ENCODE assay signal across 8 mouse cellular contexts in genomic region chr6:108436608-108437007, GRCm38 (mm10).
DNase-seq lines count a peak whose midpoint lies in the region; ATAC-seq and TF ChIP-seq lines count a peak whose summit lies in the region.
"Had no signal": no experiment of that assay in that cellular context is flagged by ENCODE, and none has a peak within 500 bp of the region (broad histone marks: within the 10 kb centered on the region; RNA-seq: fewer than 3 reads in every experiment).

No protein-coding gene starts in this region.

- H3K9ac ChIP-seq in heart, embryonic 11.5 days (ENCODE audit: low read depth, low read length): no peak overlapping the region
- no peak overlapping the region for H3K9ac ChIP-seq in heart, postnatal 0 days (replicated peaks; ENCODE audit: low read depth, low read length)
- H3K9ac ChIP-seq in midbrain, embryonic 14.5 days (replicated peaks; ENCODE audit: low read length): no peak overlapping the region
- H3K9ac ChIP-seq: liver, embryonic 13.5 days had no signal

- H3K4me1 ChIP-seq in heart, embryonic 11.5 days (ENCODE audit: control insufficient read depth, insufficient read depth, low read length): peaks cover 21% of the 10 kb centered on the region
- peaks cover 5% of the 10 kb centered on the region; the same call in 1 of the 2 replicates for H3K4me1 ChIP-seq in heart, postnatal 0 days (ENCODE audit: control insufficient read depth, insufficient read depth)
- 0 out of 2 replicates have a peak, but pooled peaks cover 10% of the 10 kb centered on the region for H3K4me1 ChIP-seq in midbrain, embryonic 14.5 days (ENCODE audit: control insufficient read depth, insufficient read depth, low read length)

- H3K27me3 ChIP-seq in heart, embryonic 11.5 days (ENCODE audit: control insufficient read depth, insufficient read depth, low read length): no peaks in the 10 kb centered on the region
- no peaks in the 10 kb centered on the region for H3K27me3 ChIP-seq in heart, postnatal 0 days (ENCODE audit: control insufficient read depth, insufficient read depth, low read length)
- H3K27me3 ChIP-seq in midbrain, embryonic 14.5 days (ENCODE audit: control insufficient read depth, insufficient read depth, low read length): no peaks in the 10 kb centered on the region
- H3K27me3 ChIP-seq: liver, embryonic 13.5 days had no signal

- intact Hi-C loops in heart, postnatal 25 days (cut with DNase I): no loop called here

- no peak for TF ChIP-seq EP300 in heart, postnatal 0 days (IDR thresholded peaks at IDR 0.05; ENCODE audit: low read depth)

- no peak overlapping the region for H3K4me3 ChIP-seq in heart, embryonic 11.5 days (ENCODE audit: low read depth, low read length)
- H3K4me3 ChIP-seq in heart, postnatal 0 days (ENCODE audit: low read depth, low read length): no peak overlapping the region
- H3K4me3 ChIP-seq in midbrain, embryonic 14.5 days (replicated peaks; ENCODE audit: low read depth, low read length): no peak overlapping the region
- H3K4me3 ChIP-seq: liver, embryonic 13.5 days had no signal

- H3K27ac ChIP-seq in heart, embryonic 11.5 days (ENCODE audit: low read depth, low read length): 0 out of 2 replicates have a peak overlapping the region, but pooled peaks have one; percentile 11
- no peak overlapping the region for H3K27ac ChIP-seq in heart, postnatal 0 days (ENCODE audit: low read depth)
- no peak overlapping the region for H3K27ac ChIP-seq in midbrain, embryonic 14.5 days (replicated peaks; ENCODE audit: low read depth, low read length)

- no peaks in the 10 kb centered on the region for H3K9me3 ChIP-seq in heart, embryonic 11.5 days (replicated peaks; ENCODE audit: control insufficient read depth, low read length)
- H3K9me3 ChIP-seq in heart, postnatal 0 days (replicated peaks; ENCODE audit: control insufficient read depth, low read length): 0 out of 2 replicates have a peak, but pooled peaks cover 3% of the 10 kb centered on the region
- H3K9me3 ChIP-seq in midbrain, embryonic 14.5 days (ENCODE audit: control insufficient read depth, low read length): no peaks in the 10 kb centered on the region
- H3K9me3 ChIP-seq: liver, embryonic 13.5 days had no signal

- H3K4me2 ChIP-seq in heart, embryonic 11.5 days: no peak overlapping the region
- H3K4me2 ChIP-seq in heart, postnatal 0 days (ENCODE audit: low read depth, low read length): no peak overlapping the region
- H3K4me2 ChIP-seq in midbrain, embryonic 14.5 days (ENCODE audit: low read length): no peak overlapping the region
- H3K4me2 ChIP-seq: liver, embryonic 13.5 days had no signal

- no peak; the same call in 1 of the 2 replicates for ATAC-seq in heart, embryonic 11.5 days (replicated peaks; ENCODE audit: insufficient number of reproducible peaks, low FRiP score, low TSS enrichment)
- peak; percentile 64 for ATAC-seq in heart, postnatal 0 days (ENCODE audit: insufficient read depth, low read depth)
- no peak for ATAC-seq in midbrain, embryonic 14.5 days (ENCODE audit: low FRiP score, low TSS enrichment)

- TF ChIP-seq CTCF in heart, postnatal 0 days (IDR thresholded peaks at IDR 0.05; ENCODE audit: low read depth): no peak

- WGBS in heart, embryonic 11.5 days (ENCODE audit: insufficient replicate concordance): 14% methylated on average over 5 of the region's 5 CpGs
- WGBS in heart, postnatal 0 days: 16% methylated on average over 5 of the region's 5 CpGs
- 54% methylated on average over 5 of the region's 5 CpGs for WGBS in midbrain, embryonic 14.5 days

- no peak for DNase-seq in heart, postnatal 25 days (ENCODE audit: low spot score)
- peak; percentile 68 for DNase-seq in right cerebral cortex, adult 18-20 months
- DNase-seq in right cerebral cortex, postnatal 4 days: no peak
- DNase-seq in heart, postnatal 0 days (ENCODE audit: low spot score): peak; percentile 52
- DNase-seq in thymus, adult 18-20 months: no peak
- DNase-seq in midbrain, embryonic 14.5 days: no peak
- DNase-seq: liver, embryonic 13.5 days had no signal

- H3K36me3 ChIP-seq in heart, embryonic 11.5 days (ENCODE audit: control insufficient read depth, insufficient read depth, low read length): peaks cover 7% of the 10 kb centered on the region; the same call in 1 of the 2 replicates
- H3K36me3 ChIP-seq in heart, postnatal 0 days (replicated peaks; ENCODE audit: control insufficient read depth, insufficient read depth, low read length): peaks cover 32% of the 10 kb centered on the region
- H3K36me3 ChIP-seq in midbrain, embryonic 14.5 days (ENCODE audit: control insufficient read depth, insufficient read depth, low read length): no peaks in the 10 kb centered on the region

Comparison
In these comparisons a context has a peak if more than half of its experiments do, and no peak if none do; other contexts are left out.
1. DNase-seq: peak in right cerebral cortex, adult 18-20 months (single experiment) and heart, postnatal 0 days (single experiment); none in heart, postnatal 25 days (single experiment), right cerebral cortex, postnatal 4 days (single experiment), thymus, adult 18-20 months (0 of 2) and midbrain, embryonic 14.5 days (single experiment).